Mouse (Mus musculus): Measurements from ENCODE around the gene Thtpa.

GRCm38 (mm10) chr14:55061845-55062244 lies 32.7 kb upstream of the Thtpa start:
- TF ChIP-seq POLR2A (IDR thresholded peaks at IDR 0.05; ENCODE audit: insufficient read length, low read depth) (no peak), MYOG (IDR thresholded peaks at IDR 0.05; ENCODE audit: control insufficient read depth in 1 of 3, insufficient read depth in 1 of 3, insufficient read length in 2 of 3, low read depth in 2 of 3) (no peak), E2F4 (IDR thresholded peaks at IDR 0.05; ENCODE audit: insufficient read depth) (no peak), MYOD1 (IDR thresholded peaks at IDR 0.05; ENCODE audit: control insufficient read depth in 1 of 3, insufficient read length in 2 of 3, low read depth in 2 of 3) (no peak), TCF12 (IDR thresholded peaks at IDR 0.05; ENCODE audit: insufficient read depth, poor library complexity, severe bottlenecking) (no peak), CEBPB (IDR thresholded peaks at IDR 0.05; ENCODE audit: insufficient read depth, poor library complexity, severe bottlenecking) (no peak), USF1 (IDR thresholded peaks at IDR 0.05; ENCODE audit: low read depth) (no peak)

Data from myocyte (in vitro differentiated cells).